Mouse (Mus musculus) splenic B cell, adult 2 months (primary cell): ENCODE data around the gene Nfil3.

Experiments
- DNase-seq: peaks from one replicate; pipeline ENCODE4 v3.0.0-alpha.2; 2011; ENCODE audit warnings: low read depth, low spot score
- H3K27me3 ChIP-seq: 2 replicates; pipeline ENCODE4 v1.6.1; 2012; ENCODE audit warnings: mild to moderate bottlenecking, low read length, moderate library complexity, mixed read lengths; ENCODE audit not compliant: control insufficient read depth, poor library complexity, insufficient read depth, severe bottlenecking
- H3K36me3 ChIP-seq: 2 replicates; pipeline ENCODE4 v1.6.1; 2012; ENCODE audit warnings: mild to moderate bottlenecking, low read length, moderate library complexity, mixed read lengths; ENCODE audit not compliant: control insufficient read depth, poor library complexity, insufficient read depth, severe bottlenecking

The Nfil3 gene

GRCm38 (mm10) chr13:52994197-52994881, 13.5 kb upstream of the Nfil3 start:
- no peaks in the 10 kb centered on the region for H3K27me3 ChIP-seq
- no peak for DNase-seq
- H3K36me3 ChIP-seq, result no peaks in the 10 kb centered on the region

GRCm38 (mm10) chr13:52990139-52990538, 9.3 kb upstream of the Nfil3 start:
- DNase-seq, result no peak
- Histone ChIP-seq H3K27me3 (no peaks in the 10 kb centered on the region), H3K36me3 (no peaks in the 10 kb centered on the region)

DNA sequence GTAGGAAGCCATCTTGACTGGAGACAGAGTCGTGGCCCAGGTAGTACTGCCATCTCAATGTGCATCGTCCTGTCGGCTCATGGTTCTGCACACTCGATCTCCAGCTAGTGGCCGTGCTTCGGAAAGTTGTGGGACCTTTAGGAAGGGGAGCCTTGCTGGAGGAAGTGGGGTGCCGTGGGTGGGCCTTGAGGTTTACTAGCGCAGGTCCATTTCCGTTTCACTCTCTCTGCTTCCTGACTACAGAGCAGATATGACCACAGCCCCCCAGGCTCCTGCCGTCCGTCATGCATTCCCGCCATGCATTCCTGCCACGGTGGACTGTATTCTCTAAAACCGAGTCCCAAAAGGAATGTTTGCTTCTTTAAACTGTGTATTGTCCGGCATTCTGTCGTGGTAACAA, 8.1 kb upstream of the Nfil3 start:
- Histone ChIP-seq H3K36me3 (no peaks in the 10 kb centered on the region), H3K27me3 (no peaks in the 10 kb centered on the region)
- no peak for DNase-seq

DNA sequence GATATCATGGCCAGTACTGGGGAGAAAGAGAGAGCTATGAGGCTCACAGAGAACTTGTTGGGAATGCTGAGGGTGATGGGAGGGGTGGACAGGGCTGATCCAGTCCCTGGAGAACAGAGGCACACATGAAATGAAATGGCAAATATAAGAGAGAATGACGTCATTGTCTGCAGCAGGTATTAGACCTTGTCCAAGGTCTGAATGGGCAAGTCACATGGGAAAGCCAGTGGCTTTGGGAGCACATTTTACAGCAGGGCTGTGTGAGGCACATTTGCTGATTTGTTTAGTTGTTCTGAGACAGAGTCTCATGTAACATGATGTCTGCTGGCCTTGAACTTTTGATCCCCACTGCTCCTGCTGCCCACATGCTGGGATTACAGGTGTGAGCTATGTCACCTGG, 7.0 kb upstream of the Nfil3 start:
- Histone ChIP-seq H3K27me3 (no peaks in the 10 kb centered on the region), H3K36me3 (no peaks in the 10 kb centered on the region)
- DNase-seq, result no peak

DNA sequence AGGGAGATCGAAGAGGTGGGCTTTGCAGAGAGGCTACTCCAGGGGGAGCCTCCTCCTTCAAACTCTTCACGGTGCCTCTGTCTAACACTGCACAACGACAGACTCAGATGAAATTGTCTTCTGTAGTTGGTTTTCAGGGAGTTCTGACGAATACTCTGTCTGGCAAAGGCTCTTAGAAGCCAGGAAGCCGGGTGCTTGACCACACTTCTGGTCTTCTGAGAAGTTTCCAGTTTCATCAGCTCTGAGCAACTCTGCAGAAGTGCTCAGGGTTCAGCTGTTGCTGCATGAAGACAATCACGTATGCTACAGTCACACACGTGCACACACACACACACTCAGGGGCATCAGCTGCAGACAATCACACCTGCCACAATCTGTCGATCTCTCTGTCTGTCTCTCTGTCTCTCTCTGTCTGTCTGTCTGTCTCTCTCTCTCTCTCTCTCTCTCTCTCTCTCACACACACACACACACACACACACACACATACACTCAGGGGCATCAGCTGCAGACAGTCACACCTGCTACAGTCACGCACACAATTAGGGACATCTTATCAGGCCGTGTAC, 5.4 kb upstream of the Nfil3 start:
- no peaks in the 10 kb centered on the region for H3K27me3 ChIP-seq
- DNase-seq, result no peak
- no peaks in the 10 kb centered on the region for H3K36me3 ChIP-seq

DNA sequence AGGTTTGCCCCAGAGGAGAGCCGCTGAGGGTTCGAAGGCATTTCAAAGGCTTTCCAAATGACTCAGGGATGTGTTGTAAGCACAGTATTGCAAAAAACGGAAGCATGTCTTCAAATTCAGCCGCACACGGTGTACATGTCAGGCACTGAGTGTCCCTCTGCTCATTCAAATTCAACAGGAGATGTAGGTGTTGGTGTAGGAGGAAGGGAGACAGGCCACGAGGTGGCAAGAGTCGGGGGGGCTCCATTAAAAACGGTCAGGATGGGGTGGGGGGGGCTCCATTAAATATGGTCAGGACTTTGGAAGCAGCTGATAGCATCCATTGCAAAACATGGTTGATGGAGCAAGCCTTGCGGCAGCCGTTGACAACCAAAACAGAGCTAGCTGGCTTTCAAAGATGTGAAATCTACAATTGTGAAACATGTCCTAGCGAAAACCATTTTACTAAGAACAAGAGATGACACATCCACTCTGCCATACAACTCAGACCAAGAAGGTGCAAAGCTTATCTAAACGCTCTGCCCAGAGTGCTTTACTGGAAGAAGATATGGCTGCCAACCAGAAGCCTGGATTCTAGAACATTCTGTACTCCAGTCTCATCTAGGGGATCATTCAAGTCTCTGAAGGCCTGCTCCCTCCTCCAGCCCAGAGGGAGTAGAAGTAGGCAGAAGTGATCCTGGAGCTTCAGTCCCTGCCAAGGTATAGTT, 4.8 kb upstream of the Nfil3 start:
- H3K36me3 ChIP-seq, result no peaks in the 10 kb centered on the region
- no peak for DNase-seq
- H3K27me3 ChIP-seq, result no peaks in the 10 kb centered on the region

- no peaks in the 10 kb centered on the region for H3K36me3 ChIP-seq
- DNase-seq, result peak; percentile 91
Observed at GRCm38 (mm10) chr13:52982703-52983102, 1.8 kb upstream of the Nfil3 start.

GRCm38 (mm10) chr13:52981441-52982281, 788 bp upstream of the Nfil3 start:
- no peaks in the 10 kb centered on the region for H3K36me3 ChIP-seq
- peaks cover 2% of the 10 kb centered on the region for H3K27me3 ChIP-seq
- peak; percentile 46 for DNase-seq

More at GRCm38 (mm10) chr13:52982703-52983102, 1.8 kb upstream of the Nfil3 start:
- H3K27me3 ChIP-seq, result peaks cover 2% of the 10 kb centered on the region

- DNase-seq, result peak; percentile 68
- peaks cover 2% of the 10 kb centered on the region for H3K27me3 ChIP-seq
- no peaks in the 10 kb centered on the region for H3K36me3 ChIP-seq
Observed at GRCm38 (mm10) chr13:52980211-52980950, 492 bp downstream of the Nfil3 start.

DNA sequence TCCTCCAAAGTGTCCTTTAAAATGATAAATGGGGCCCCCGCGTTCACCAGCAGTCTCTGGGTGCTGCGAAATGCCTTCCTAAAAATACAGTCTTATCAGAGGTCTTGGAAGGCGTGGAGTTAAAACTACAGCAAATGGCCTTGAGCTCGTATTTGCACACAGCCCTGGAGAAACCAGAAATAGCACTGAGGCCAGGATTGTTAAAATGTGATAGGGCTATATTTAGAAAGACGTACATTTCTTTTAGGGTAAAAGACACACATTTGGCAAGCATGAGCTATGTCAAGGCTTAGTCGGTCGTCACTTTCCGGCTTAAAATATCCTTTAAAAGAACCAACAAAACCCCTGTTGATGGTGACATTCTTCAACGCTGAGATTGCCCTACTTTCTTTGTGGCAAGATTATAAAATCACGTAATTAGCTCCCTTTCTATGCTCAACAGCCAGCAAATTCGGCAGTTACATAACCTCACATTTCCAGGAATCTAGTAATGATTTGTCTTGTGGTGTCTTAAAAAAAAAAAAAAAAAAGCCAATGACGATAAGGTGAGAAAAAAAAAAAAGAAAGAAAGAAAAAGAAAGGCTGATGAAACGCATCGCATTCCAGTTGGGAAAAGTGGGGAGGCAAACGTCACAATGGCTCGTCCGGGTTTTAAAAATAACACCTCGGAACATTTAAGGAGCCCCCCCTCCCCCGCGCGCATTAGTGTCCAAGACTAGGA, 1.4 kb downstream of the Nfil3 start:
- Histone ChIP-seq H3K36me3 (no peaks in the 10 kb centered on the region), H3K27me3 (peaks cover 2% of the 10 kb centered on the region)
- peak; percentile 22 for DNase-seq

- Histone ChIP-seq H3K36me3 (no peaks in the 10 kb centered on the region), H3K27me3 (peaks cover 2% of the 10 kb centered on the region)
- peak; percentile 8 for DNase-seq
Observed at GRCm38 (mm10) chr13:52978321-52978981, 2.4 kb downstream of the Nfil3 start.

DNA sequence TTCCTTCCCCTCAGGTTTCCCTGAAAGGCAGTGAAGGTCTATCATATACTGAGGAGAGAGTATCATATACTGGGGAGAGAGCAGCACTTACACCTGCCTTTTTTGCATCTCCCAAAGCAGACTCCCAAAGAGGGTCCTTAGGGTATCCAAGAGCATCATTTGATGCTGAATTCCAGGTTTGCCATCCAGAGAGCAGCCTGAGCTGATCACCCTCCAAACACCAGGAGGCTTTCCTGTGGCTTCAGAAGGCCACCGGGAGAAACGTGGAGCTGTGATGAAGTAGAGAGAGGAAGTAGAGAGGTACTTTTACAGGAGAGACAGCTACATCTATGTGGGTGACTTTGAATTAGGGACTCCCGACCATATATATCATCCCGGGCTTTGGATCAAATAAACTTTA, 3.1 kb downstream of the Nfil3 start:
- no peak for DNase-seq
- Histone ChIP-seq H3K36me3 (no peaks in the 10 kb centered on the region), H3K27me3 (peaks cover 2% of the 10 kb centered on the region)

GRCm38 (mm10) chr13:52977221-52977609, 3.7 kb downstream of the Nfil3 start:
- DNase-seq, result no peak
- Histone ChIP-seq H3K36me3 (no peaks in the 10 kb centered on the region), H3K27me3 (peaks cover 2% of the 10 kb centered on the region)
